Mouse (Mus musculus) macrophage (primary cell): Measurements from ENCODE around the gene Rbm39. TPM values are rescaled to one million over a fixed set of nuclear protein-coding genes. Genes with fewer than 3 reads are reported as not detected.

Experiments used
- H3K27ac ChIP-seq: fragments of 350-480 bp; formaldehyde crosslinking; 2 replicates; pipeline ENCODE4 v1.9.0; 2021
- H3K36me3 ChIP-seq: fragments of 350-480 bp; formaldehyde crosslinking; 2 replicates; pipeline ENCODE4 v1.9.0; 2021; ENCODE audit errors: inconsistent target
- H3K4me3 ChIP-seq: fragments of 350-480 bp; formaldehyde crosslinking; 2 replicates; pipeline ENCODE4 v1.9.0; 2021; ENCODE audit errors: inconsistent target
- H3K79me2 ChIP-seq: fragments of 350-480 bp; formaldehyde crosslinking; 2 replicates; pipeline ENCODE4 v1.9.0; 2021; ENCODE audit errors: inconsistent target
- WGBS: methylation state at CpG from one replicate; pipeline ENCODE4 v1.1.7; 2026; ENCODE audit warnings: inconsistent platforms; ENCODE audit not compliant: missing documents; 5-methylcytosine and 5-hydroxymethylcytosine counted together
- polyA plus RNA-seq: library from polyadenylated mRNA; stranded (reverse); fragments of 250-400 nt; gene quantifications from 3 replicates; pipeline ENCODE4 v1.2.4, GENCODE M21; 2018; ENCODE audit warnings: inconsistent platforms
- total RNA-seq, 78 experiments: library from RNA; depleted of rRNA; stranded (reverse); fragments of 250-400 nt; gene quantifications; 1 replicate in 9 of 78; 2 replicates in 24 of 78; 3 replicates in 43 of 78; 4 replicates in 2 of 78; pipeline ENCODE4 v1.2.4; 2018; ENCODE audit warnings: inconsistent platforms in 56 of 78

Gene Rbm39
- 1,000 to 10,000 TPM; 2,157 to 4,730 (median 3,239) TPM for total RNA-seq (2018; cell fraction: chromatin; rRNA removed)
- total RNA-seq (2018; cell fraction: cytosol; rRNA removed): 100 to 1,000 TPM; 106 to 268 (median 139) TPM
- total RNA-seq (2018; cell fraction: nucleus; rRNA removed): 1,000 to 10,000 TPM in 24 of 26 experiments, 100 to 1,000 TPM in 2; 796 to 2,492 (median 1,518) TPM
- polyA plus RNA-seq: 158 to 239 TPM (median 203 TPM) in 3 replicates

- under 1% methylated on average over 42 of the region's 47 CpGs for WGBS
- Histone ChIP-seq H3K27ac (peak within 1 kb of the TSS; percentile 96), H3K36me3 (peaks cover 32% of the 10 kb centered on the region), H3K4me3 (peak within 1 kb of the TSS; percentile 93), H3K79me2 (peaks cover 44% of the 10 kb centered on the region)
Observed at GRCm38 (mm10) chr2:156180094-156180821, at the start of gene Rbm39. Gene Rbm39 (minus strand): TSS chr2:156180238.

- 69% methylated on average over 1 of the region's 1 CpGs for WGBS
- H3K4me3 ChIP-seq: no peak overlapping the region
- H3K79me2 ChIP-seq: peaks cover 89% of the 10 kb centered on the region; the same call in 1 of the 2 replicates
- H3K27ac ChIP-seq: no peak overlapping the region
- peaks cover 73% of the 10 kb centered on the region for H3K36me3 ChIP-seq
Observed at GRCm38 (mm10) chr2:156229171-156229570, 49.1 kb upstream of the Rbm39 start.

- WGBS: 100% methylated on average over 1 of the region's 1 CpGs
- H3K27ac ChIP-seq: no peak overlapping the region
- H3K79me2 ChIP-seq: peaks cover 86% of the 10 kb centered on the region; the same call in 1 of the 2 replicates
- no peak overlapping the region for H3K4me3 ChIP-seq
- H3K36me3 ChIP-seq: peaks cover 85% of the 10 kb centered on the region
Observed at GRCm38 (mm10) chr2:156227689-156228088, 47.7 kb upstream of the Rbm39 start.

- no peak overlapping the region for H3K27ac ChIP-seq
- peaks cover 59% of the 10 kb centered on the region; the same call in 1 of the 2 replicates for H3K79me2 ChIP-seq
- WGBS: 94% methylated on average over 5 of the region's 5 CpGs
- H3K4me3 ChIP-seq: no peak overlapping the region
- H3K36me3 ChIP-seq: peaks cover 61% of the 10 kb centered on the region
Observed at GRCm38 (mm10) chr2:156224043-156224442, 44.0 kb upstream of the Rbm39 start.

- H3K79me2 ChIP-seq: peaks cover 40% of the 10 kb centered on the region; the same call in 1 of the 2 replicates
- no peak overlapping the region for H3K27ac ChIP-seq
- H3K36me3 ChIP-seq: peaks cover 42% of the 10 kb centered on the region
Observed at GRCm38 (mm10) chr2:156222100-156222499, 42.1 kb upstream of the Rbm39 start.

GRCm38 (mm10) chr2:156217786-156218185 lies 37.7 kb upstream of the Rbm39 start:
- Histone ChIP-seq H3K4me3 (no peak overlapping the region), H3K36me3 (peaks cover 6% of the 10 kb centered on the region; the same call in 1 of the 2 replicates), H3K79me2 (no peaks in the 10 kb centered on the region; the same call in 1 of the 2 replicates), H3K27ac (no peak overlapping the region)
- WGBS: 90% methylated on average over 1 of the region's 1 CpGs

More at GRCm38 (mm10) chr2:156222100-156222499, 42.1 kb upstream of the Rbm39 start:
- H3K4me3 ChIP-seq: no peak overlapping the region

GRCm38 (mm10) chr2:156203917-156204316 lies 23.9 kb upstream of the Rbm39 start:
- H3K4me3 ChIP-seq: no peak overlapping the region
- WGBS: 84% methylated on average over 5 of the region's 6 CpGs
- H3K79me2 ChIP-seq: peaks cover 100% of the 10 kb centered on the region
- H3K36me3 ChIP-seq: peaks cover 19% of the 10 kb centered on the region; the same call in 1 of the 2 replicates
- no peak overlapping the region for H3K27ac ChIP-seq

GRCm38 (mm10) chr2:156202848-156203437 lies 22.9 kb upstream of the Rbm39 start:
- Histone ChIP-seq H3K79me2 (peaks cover 100% of the 10 kb centered on the region), H3K36me3 (peaks cover 19% of the 10 kb centered on the region; the same call in 1 of the 2 replicates), H3K4me3 (no peak overlapping the region), H3K27ac (peak overlapping the region; percentile 47)
- 65% methylated on average over 3 of the region's 3 CpGs for WGBS

- Histone ChIP-seq H3K36me3 (peaks cover 9% of the 10 kb centered on the region; the same call in 1 of the 2 replicates), H3K27ac (peak overlapping the region; percentile 47), H3K79me2 (peaks cover 96% of the 10 kb centered on the region), H3K4me3 (no peak overlapping the region)
- WGBS: 15% methylated on average over 2 of the region's 4 CpGs
Observed at GRCm38 (mm10) chr2:156201486-156201885, 21.4 kb upstream of the Rbm39 start.

GRCm38 (mm10) chr2:156199944-156200343 lies 19.9 kb upstream of the Rbm39 start:
- Histone ChIP-seq H3K4me3 (no peak overlapping the region), H3K36me3 (peaks cover 9% of the 10 kb centered on the region; the same call in 1 of the 2 replicates), H3K27ac (peak overlapping the region; percentile 82), H3K79me2 (peaks cover 80% of the 10 kb centered on the region)
- WGBS: 62% methylated on average over 3 of the region's 3 CpGs

- Histone ChIP-seq H3K36me3 (no peaks in the 10 kb centered on the region), H3K27ac (peak overlapping the region; percentile 82)
Observed at GRCm38 (mm10) chr2:156197129-156197911, 17.3 kb upstream of the Rbm39 start.

GRCm38 (mm10) chr2:156196302-156197128 lies 16.5 kb upstream of the Rbm39 start, which contains the start of gene Phf20:
Gene Phf20 (plus strand): TSS chr2:156196466.
- no peaks in the 10 kb centered on the region for H3K36me3 ChIP-seq
- peak within 1 kb of the TSS; percentile 91 for H3K27ac ChIP-seq
- peak within 1 kb of the TSS; percentile 85 for H3K4me3 ChIP-seq
- 1% methylated on average over 80 of the region's 88 CpGs for WGBS
- peaks cover 46% of the 10 kb centered on the region for H3K79me2 ChIP-seq

More at GRCm38 (mm10) chr2:156197129-156197911, 17.3 kb upstream of the Rbm39 start:
- peaks cover 54% of the 10 kb centered on the region for H3K79me2 ChIP-seq
- 5% methylated on average over 14 of the region's 17 CpGs for WGBS
- peak overlapping the region; percentile 85 for H3K4me3 ChIP-seq

- H3K36me3 ChIP-seq: no peaks in the 10 kb centered on the region
- H3K27ac ChIP-seq: no peak overlapping the region
- H3K79me2 ChIP-seq: peaks cover 27% of the 10 kb centered on the region
- H3K4me3 ChIP-seq: no peak overlapping the region
Observed at GRCm38 (mm10) chr2:156194571-156194970, 14.5 kb upstream of the Rbm39 start.
